Mouse (Mus musculus) liver, adult 2 months (tissue): ENCODE results near the gene Atp8a2. TPM values are rescaled to one million over a fixed set of nuclear protein-coding genes. Genes with fewer than 3 reads are reported as not detected.

Experiments used
- DNase-seq: peaks from one replicate; pipeline ENCODE4 v3.0.0-alpha.2; 2011; ENCODE audit warnings: low read depth, low spot score; ENCODE audit errors: extremely low read depth
- H3K27ac ChIP-seq: fragments of 200-500 bp; replicated peaks from 2 replicates; pipeline ENCODE4 v1.5.1; 2012; ENCODE audit warnings: low read depth, mild to moderate bottlenecking, control low read depth, inconsistent platforms, low read length; ENCODE audit not compliant: insufficient read depth
- H3K27me3 ChIP-seq: fragments of 200-500 bp; 2 replicates; pipeline ENCODE4 v1.6.1; 2012; ENCODE audit warnings: mild to moderate bottlenecking, moderate library complexity, low read length, inconsistent platforms; ENCODE audit not compliant: control insufficient read depth, insufficient read depth
- H3K36me3 ChIP-seq: fragments of 200-500 bp; 2 replicates; pipeline ENCODE4 v1.6.1; 2012; ENCODE audit warnings: low read length, inconsistent platforms; ENCODE audit not compliant: control insufficient read depth, insufficient read depth
- H3K4me1 ChIP-seq: fragments of 200-500 bp; 2 replicates; pipeline ENCODE4 v1.6.1; 2011; ENCODE audit warnings: low read length; ENCODE audit not compliant: control insufficient read depth, insufficient read depth
- H3K4me3 ChIP-seq: fragments of 200-500 bp; 2 replicates; pipeline ENCODE4 v1.5.1; 2011; ENCODE audit warnings: low read depth, mild to moderate bottlenecking, control low read depth, low read length, moderate library complexity; ENCODE audit not compliant: insufficient read depth
- H3K79me2 ChIP-seq: fragments of 200-500 bp; 2 replicates; pipeline ENCODE4 v1.6.1; 2012; ENCODE audit warnings: inconsistent platforms, mild to moderate bottlenecking, low read length, moderate library complexity; ENCODE audit not compliant: control insufficient read depth, insufficient read depth
- H3K9ac ChIP-seq: fragments of 200-500 bp; 2 replicates; pipeline ENCODE4 v1.6.1; 2012; ENCODE audit warnings: low read depth, mild to moderate bottlenecking, control low read depth, inconsistent platforms, low read length
- CTCF ChIP-seq: fragments of 200-500 bp; IDR thresholded peaks from 2 replicates; pipeline ENCODE4 v1.5.1; 2011; ENCODE audit warnings: low read depth, low read length, control low read depth
- POLR2A ChIP-seq: fragments of 200-500 bp; IDR thresholded peaks from 2 replicates; pipeline ENCODE4 v1.6.1; 2011; ENCODE audit warnings: low read length, control low read depth; ENCODE audit not compliant: insufficient read depth; ENCODE audit errors: extremely low read depth
- WGBS: fragments of 180-500 bp; shearing (Covaris S2); methylation state at CpG from one replicate; pipeline ENCODE4 v1.1.7; 2018; 5-methylcytosine and 5-hydroxymethylcytosine counted together
- polyA plus RNA-seq: library from polyadenylated mRNA; depleted of rRNA; stranded (reverse); fragments of >200 nt; gene quantifications from 2 replicates; pipeline ENCODE4 v1.2.3, GENCODE M21; 2012
- total RNA-seq: library from RNA; depleted of rRNA; stranded (reverse); fragments of >200 nt; gene quantifications from 2 replicates; pipeline ENCODE4 v1.2.3, GENCODE M21; 2014

The Atp8a2 gene
- total and polyA plus RNA-seq, 2 experiments = 0.02 to 0.18 TPM

GRCm38 (mm10) chr14:60086808-60087725 is 109.9 kb downstream of the Atp8a2 start:
- no peak overlapping the region for H3K27ac ChIP-seq
- no peaks in the 10 kb centered on the region for H3K27me3 ChIP-seq
- TF ChIP-seq POLR2A (no peak), CTCF (no peak)
- DNase-seq = no peak
- WGBS = 27% methylated on average over 32 of the region's 33 CpGs
- no peaks in the 10 kb centered on the region for H3K4me1 ChIP-seq
- no peaks in the 10 kb centered on the region for H3K36me3 ChIP-seq
- H3K4me3 ChIP-seq = no peak overlapping the region
- H3K9ac ChIP-seq = no peak overlapping the region
- H3K79me2 ChIP-seq = no peaks in the 10 kb centered on the region

- no peak for DNase-seq
- no peak overlapping the region for H3K4me3 ChIP-seq
- no peaks in the 10 kb centered on the region for H3K4me1 ChIP-seq
- H3K9ac ChIP-seq = no peak overlapping the region
- TF ChIP-seq CTCF (no peak), POLR2A (no peak)
- 25% methylated on average over 21 of the region's 21 CpGs for WGBS
- H3K27me3 ChIP-seq = no peaks in the 10 kb centered on the region
- no peaks in the 10 kb centered on the region for H3K79me2 ChIP-seq
- no peaks in the 10 kb centered on the region for H3K36me3 ChIP-seq
- no peak overlapping the region for H3K27ac ChIP-seq
These were observed 110.6 kb downstream of the Atp8a2 start for GRCm38 (mm10) chr14:60086254-60086807.

- Histone ChIP-seq H3K79me2 (no peaks in the 10 kb centered on the region), H3K4me3 (no peak overlapping the region), H3K27ac (no peak overlapping the region), H3K4me1 (no peaks in the 10 kb centered on the region), H3K36me3 (no peaks in the 10 kb centered on the region), H3K9ac (no peak overlapping the region), H3K27me3 (no peaks in the 10 kb centered on the region)
- no peak for TF ChIP-seq CTCF
- TF ChIP-seq POLR2A = no peak
- WGBS = 92% methylated on average over 8 of the region's 8 CpGs
- DNase-seq = no peak
These were observed 114.2 kb downstream of the Atp8a2 start for GRCm38 (mm10) chr14:60082771-60083170.

- H3K4me1 ChIP-seq = no peaks in the 10 kb centered on the region
- H3K36me3 ChIP-seq = no peaks in the 10 kb centered on the region
- H3K79me2 ChIP-seq = no peaks in the 10 kb centered on the region
- TF ChIP-seq CTCF (no peak), POLR2A (no peak)
- peak; percentile 8 for DNase-seq
- H3K27me3 ChIP-seq = no peaks in the 10 kb centered on the region
- no peak overlapping the region for H3K27ac ChIP-seq
- 37% methylated on average over 4 of the region's 4 CpGs for WGBS
- no peak overlapping the region for H3K9ac ChIP-seq
- H3K4me3 ChIP-seq = no peak overlapping the region
These were observed 124.5 kb downstream of the Atp8a2 start for GRCm38 (mm10) chr14:60072496-60072895.

- Histone ChIP-seq H3K4me3 (no peak overlapping the region), H3K36me3 (no peaks in the 10 kb centered on the region), H3K4me1 (0 out of 2 replicates have a peak, but pooled peaks cover 1% of the 10 kb centered on the region), H3K27ac (no peak overlapping the region), H3K9ac (no peak overlapping the region), H3K79me2 (no peaks in the 10 kb centered on the region), H3K27me3 (no peaks in the 10 kb centered on the region)
- TF ChIP-seq CTCF (no peak), POLR2A (no peak)
- 53% methylated on average over 3 of the region's 3 CpGs for WGBS
- no peak for DNase-seq
These were observed 131.8 kb downstream of the Atp8a2 start for GRCm38 (mm10) chr14:60065186-60065585.

GRCm38 (mm10) chr14:60061023-60061422 is 136.0 kb downstream of the Atp8a2 start:
- Histone ChIP-seq H3K27me3 (no peaks in the 10 kb centered on the region), H3K36me3 (no peaks in the 10 kb centered on the region), H3K79me2 (no peaks in the 10 kb centered on the region), H3K9ac (no peak overlapping the region), H3K4me1 (0 out of 2 replicates have a peak, but pooled peaks cover 1% of the 10 kb centered on the region), H3K4me3 (no peak overlapping the region), H3K27ac (no peak overlapping the region)
- WGBS = 41% methylated on average over 3 of the region's 3 CpGs
- no peak for TF ChIP-seq CTCF
- TF ChIP-seq POLR2A = no peak
- peak; percentile 21 for DNase-seq
